Mouse (Mus musculus): ENCODE data around the gene Hacd4.

DNA sequence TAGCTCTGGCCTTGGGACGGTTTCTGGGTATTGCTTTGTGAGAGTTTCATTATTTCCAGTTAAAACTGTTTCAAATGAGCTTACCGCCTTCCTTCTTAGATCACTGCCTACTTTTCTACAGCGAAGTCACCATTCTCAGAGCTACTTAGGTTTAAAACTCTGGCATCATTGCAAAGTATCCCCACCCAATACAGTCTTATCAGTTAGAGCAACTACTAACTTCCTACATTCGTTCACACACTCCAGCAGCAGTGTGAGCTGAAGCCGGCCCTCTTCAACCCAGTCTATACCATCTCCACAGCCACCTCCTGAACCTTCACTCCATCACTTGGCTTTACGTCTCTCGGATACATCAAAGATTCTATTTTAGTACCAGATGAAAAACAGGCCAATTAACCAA, 2.1 kb upstream of the Hacd4 start:
- no peak for TF ChIP-seq CTCF (IDR thresholded peaks at IDR 0.05; ENCODE audit: low read depth)
- TF ChIP-seq EP300 (IDR thresholded peaks at IDR 0.05; ENCODE audit: low read depth), result no peak

Measured in heart, postnatal 0 days (tissue).